Mouse (Mus musculus) kidney, postnatal 25 days (tissue): ENCODE data around the gene Tll2.

ENCODE experiments used
- DNase-seq, 2 experiments: peaks; one replicate each; pipeline ENCODE4 v3.0.0; 2021; ENCODE audit warnings: mixed read lengths in 2 of 2

The Tll2 gene

GRCm38 (mm10) chr19:41206811-41207344 is at the start of gene Tll2:
Gene Tll2 (minus strand): TSS chr19:41206835.
- DNase-seq = peak; percentile 50 to 71

- no peak for DNase-seq
Observed at GRCm38 (mm10) chr19:41254584-41254983, 47.9 kb upstream of the Tll2 start.

GRCm38 (mm10) chr19:41248968-41249367 is 42.3 kb upstream of the Tll2 start:
- DNase-seq = peak; percentile 51 to 52

- DNase-seq = no peak
Observed at GRCm38 (mm10) chr19:41248271-41248670, 41.6 kb upstream of the Tll2 start.

GRCm38 (mm10) chr19:41246271-41246670 is 39.6 kb upstream of the Tll2 start:
- no peak for DNase-seq

GRCm38 (mm10) chr19:41244581-41244980 is 37.9 kb upstream of the Tll2 start:
- DNase-seq = peak in 1 of 2 experiments; percentile 80

GRCm38 (mm10) chr19:41241997-41242396 is 35.4 kb upstream of the Tll2 start:
- DNase-seq = no peak

GRCm38 (mm10) chr19:41233698-41234097 is 27.1 kb upstream of the Tll2 start:
- no peak for DNase-seq

GRCm38 (mm10) chr19:41208326-41208725 is 1.7 kb upstream of the Tll2 start:
- no peak for DNase-seq

- no peak for DNase-seq
Observed at GRCm38 (mm10) chr19:41206041-41206810, 409 bp downstream of the Tll2 start.

- peak in 1 of 2 experiments; percentile 15 for DNase-seq
Observed at GRCm38 (mm10) chr19:41204159-41205081, 2.2 kb downstream of the Tll2 start.

GRCm38 (mm10) chr19:41197606-41198005 is 9.0 kb downstream of the Tll2 start:
- DNase-seq = no peak

- DNase-seq = no peak
Observed at GRCm38 (mm10) chr19:41193379-41193778, 13.3 kb downstream of the Tll2 start.

- no peak for DNase-seq
Observed at GRCm38 (mm10) chr19:41192953-41193352, 13.7 kb downstream of the Tll2 start.

GRCm38 (mm10) chr19:41191724-41192123 is 14.9 kb downstream of the Tll2 start:
- DNase-seq = no peak

- no peak for DNase-seq
Observed at GRCm38 (mm10) chr19:41190876-41191434, 15.7 kb downstream of the Tll2 start.

- no peak for DNase-seq
Observed at GRCm38 (mm10) chr19:41177331-41177730, 29.3 kb downstream of the Tll2 start.

- no peak for DNase-seq
Observed at GRCm38 (mm10) chr19:41176881-41177280, 29.8 kb downstream of the Tll2 start.

GRCm38 (mm10) chr19:41165914-41166235 is 40.8 kb downstream of the Tll2 start:
- DNase-seq = no peak

GRCm38 (mm10) chr19:41165144-41165913 is 41.3 kb downstream of the Tll2 start:
- DNase-seq = no peak

- no peak for DNase-seq
Observed at GRCm38 (mm10) chr19:41164447-41165095, 42.1 kb downstream of the Tll2 start.

GRCm38 (mm10) chr19:41160388-41160787 is 46.2 kb downstream of the Tll2 start:
- DNase-seq = no peak
